Mouse (Mus musculus) CH12.LX (cell line): ENCODE measurements around the gene Slc35e1.

Source experiments
- CTCF ChIP-seq, 2 experiments: IDR thresholded peaks in 1 of 2; conservative IDR thresholded peaks in 1 of 2; 2 replicates each; pipeline ENCODE4 v1.5.1; 2011 to 2012; ENCODE audit warnings: low read depth in 2 of 2, low read length in 2 of 2, improper control_type of control experiment in 1 of 2, inconsistent platforms in 1 of 2, mild to moderate bottlenecking in 1 of 2, moderate library complexity in 1 of 2
- ELF1 ChIP-seq: IDR thresholded peaks from 2 replicates; pipeline ENCODE4 v1.6.1; 2014; ENCODE audit warnings: low read depth, mild to moderate bottlenecking, inconsistent platforms, low read length, improper control_type of control experiment
- EP300 ChIP-seq: IDR thresholded peaks from 2 replicates; pipeline ENCODE4 v1.6.1; 2011; ENCODE audit warnings: low read length, improper control_type of control experiment
- HCFC1 ChIP-seq: IDR thresholded peaks from 2 replicates; pipeline ENCODE4 v1.6.1; 2012; ENCODE audit warnings: low read depth, mild to moderate bottlenecking, inconsistent platforms, low read length, improper control_type of control experiment
- JUND ChIP-seq: conservative IDR thresholded peaks from 2 replicates; pipeline ENCODE4 v1.6.1; 2011; ENCODE audit warnings: low read depth, low read length, improper control_type of control experiment
- MEF2A ChIP-seq: IDR thresholded peaks from 2 replicates; pipeline ENCODE4 v1.6.1; 2014; ENCODE audit warnings: low read depth, mild to moderate bottlenecking, inconsistent platforms, low read length, improper control_type of control experiment, borderline replicate concordance
- NELFE ChIP-seq: IDR thresholded peaks from 2 replicates; pipeline ENCODE4 v1.6.1; 2011; ENCODE audit warnings: low read depth, low read length, improper control_type of control experiment
- POLR2A ChIP-seq: IDR thresholded peaks from 2 replicates; pipeline ENCODE4 v1.6.1; 2011; ENCODE audit warnings: low read depth, mild to moderate bottlenecking, improper control_type of control experiment, low read length
- TCF12 ChIP-seq: IDR thresholded peaks from 2 replicates; pipeline ENCODE4 v1.6.1; 2014; ENCODE audit warnings: low read depth, mild to moderate bottlenecking, inconsistent platforms, low read length, improper control_type of control experiment
- USF1 ChIP-seq: IDR thresholded peaks from 2 replicates; pipeline ENCODE4 v1.6.1; 2014; ENCODE audit warnings: low read depth, mild to moderate bottlenecking, inconsistent platforms, low read length, improper control_type of control experiment

DNA sequence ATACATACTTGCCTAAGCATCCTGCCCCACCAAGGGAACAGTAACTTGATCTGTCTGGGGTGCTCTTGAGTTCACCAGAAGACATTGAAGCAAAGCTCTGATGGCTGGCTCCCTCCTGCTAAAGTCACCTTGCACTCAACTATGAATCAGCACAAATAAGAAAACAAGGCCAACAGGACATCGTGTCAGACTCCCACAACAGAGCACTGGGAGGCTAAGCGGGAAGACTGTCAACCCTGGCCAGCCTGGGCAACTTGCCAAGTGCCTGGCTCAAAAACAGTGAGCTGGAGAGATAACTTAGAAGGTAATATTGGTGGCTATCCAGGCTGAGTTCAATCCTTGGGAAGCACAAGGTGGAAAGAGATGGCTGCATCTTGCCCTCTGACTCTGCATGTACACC lies 57.5 kb downstream of the Slc35e1 start:
- TF ChIP-seq CTCF (conservative IDR thresholded peaks at IDR 0.05 in 1 of 2, IDR thresholded peaks at IDR 0.05 in 1 of 2; ENCODE audit: low read depth in 2 of 2, low read length in 2 of 2) (no peak), POLR2A (no peak), HCFC1 (no peak), EP300 (no peak), NELFE (no peak), ELF1 (no peak), JUND (no peak), MEF2A (no peak), TCF12 (no peak), USF1 (no peak)
